Mouse (Mus musculus) ES-E14 (cell line): ENCODE results near the gene Lyst. TPM values are rescaled to one million over a fixed set of nuclear protein-coding genes. Genes with fewer than 3 reads are reported as not detected.

Experiments
- DNase-seq: peaks from one replicate; pipeline ENCODE4 v3.0.0-alpha.2; 2013; ENCODE audit warnings: low read depth, low spot score
- H3K27ac ChIP-seq: 2 replicates; pipeline ENCODE4 v1.5.1; 2012; ENCODE audit warnings: low read depth, mild to moderate bottlenecking, low read length, moderate library complexity, mixed read lengths; ENCODE audit not compliant: poor library complexity, insufficient read depth, severe bottlenecking
- H3K36me3 ChIP-seq: 2 replicates; pipeline ENCODE4 v1.6.1; 2012; ENCODE audit warnings: mild to moderate bottlenecking, low read length, moderate library complexity, mixed read lengths; ENCODE audit not compliant: control insufficient read depth, poor library complexity, insufficient read depth, severe bottlenecking
- H3K4me1 ChIP-seq, 2 experiments: fragments of 150-350 bp in 1 of 2; sonication (generic) in 1 of 2; 2 replicates each; pipeline ENCODE4 v1.6.1; 2012; ENCODE audit warnings: low read length in 2 of 2, mild to moderate bottlenecking in 1 of 2, mixed read lengths in 1 of 2; ENCODE audit not compliant: control insufficient read depth in 2 of 2, insufficient read depth in 2 of 2, poor library complexity in 1 of 2
- H3K4me3 ChIP-seq, 2 experiments: fragments of 150-350 bp in 1 of 2; sonication (generic) in 1 of 2; 2 replicates each; pipeline ENCODE4 v1.5.1; 2012; ENCODE audit warnings: low read length in 2 of 2, low read depth in 1 of 2, mild to moderate bottlenecking in 1 of 2, mixed read lengths in 1 of 2; ENCODE audit not compliant: insufficient read depth in 1 of 2, poor library complexity in 1 of 2, severe bottlenecking in 1 of 2
- H3K9ac ChIP-seq: 2 replicates; pipeline ENCODE4 v1.6.1; 2012; ENCODE audit warnings: low read depth, mild to moderate bottlenecking, low read length, mixed read lengths; ENCODE audit not compliant: poor library complexity, insufficient read depth, severe bottlenecking
- H3K9me3 ChIP-seq: fragments of 150-350 bp; sonication (generic); 2 replicates; pipeline ENCODE4 v1.6.1; 2012; ENCODE audit warnings: low read depth, mild to moderate bottlenecking, low read length; ENCODE audit not compliant: control insufficient read depth, insufficient read depth
- CHD2 ChIP-seq: IDR thresholded peaks from 2 replicates; pipeline ENCODE4 v1.6.1; 2014; ENCODE audit warnings: mild to moderate bottlenecking, low read depth, low read length, inconsistent platforms
- HCFC1 ChIP-seq: IDR thresholded peaks from 2 replicates; pipeline ENCODE4 v1.6.1; 2012; ENCODE audit warnings: low read length, inconsistent platforms, borderline replicate concordance; ENCODE audit not compliant: insufficient read depth
- MAFK ChIP-seq: IDR thresholded peaks from 2 replicates; pipeline ENCODE4 v1.6.1; 2014; ENCODE audit warnings: mild to moderate bottlenecking, low read depth, low read length, inconsistent platforms; ENCODE audit not compliant: insufficient read depth
- ZC3H11A ChIP-seq: IDR thresholded peaks from 2 replicates; pipeline ENCODE4 v1.6.1; 2012; ENCODE audit warnings: low read depth, mild to moderate bottlenecking, inconsistent platforms, low read length, borderline replicate concordance
- ZNF384 ChIP-seq: IDR thresholded peaks from 2 replicates; pipeline ENCODE4 v1.6.1; 2012; ENCODE audit warnings: low read depth, low read length, inconsistent platforms
- in situ Hi-C, 2 experiments: fragments of 600-800 bp; cut with MboI; formaldehyde crosslinking; loops; one replicate each; pipeline ENCODE4 v1.15.1; 2025; ENCODE audit warnings: low sequenced_read_pairs in 2 of 2, inconsistent platforms in 1 of 2; ENCODE audit not compliant: unreplicated experiment in 2 of 2
- total RNA-seq: library from RNA; depleted of rRNA; stranded (reverse); fragments of 300-350 nt; gene quantifications from 2 replicates; pipeline ENCODE4 v1.2.3, GENCODE M21; 2012

The Lyst gene
- total RNA-seq, 1 experiment = 11.7 TPM

DNA sequence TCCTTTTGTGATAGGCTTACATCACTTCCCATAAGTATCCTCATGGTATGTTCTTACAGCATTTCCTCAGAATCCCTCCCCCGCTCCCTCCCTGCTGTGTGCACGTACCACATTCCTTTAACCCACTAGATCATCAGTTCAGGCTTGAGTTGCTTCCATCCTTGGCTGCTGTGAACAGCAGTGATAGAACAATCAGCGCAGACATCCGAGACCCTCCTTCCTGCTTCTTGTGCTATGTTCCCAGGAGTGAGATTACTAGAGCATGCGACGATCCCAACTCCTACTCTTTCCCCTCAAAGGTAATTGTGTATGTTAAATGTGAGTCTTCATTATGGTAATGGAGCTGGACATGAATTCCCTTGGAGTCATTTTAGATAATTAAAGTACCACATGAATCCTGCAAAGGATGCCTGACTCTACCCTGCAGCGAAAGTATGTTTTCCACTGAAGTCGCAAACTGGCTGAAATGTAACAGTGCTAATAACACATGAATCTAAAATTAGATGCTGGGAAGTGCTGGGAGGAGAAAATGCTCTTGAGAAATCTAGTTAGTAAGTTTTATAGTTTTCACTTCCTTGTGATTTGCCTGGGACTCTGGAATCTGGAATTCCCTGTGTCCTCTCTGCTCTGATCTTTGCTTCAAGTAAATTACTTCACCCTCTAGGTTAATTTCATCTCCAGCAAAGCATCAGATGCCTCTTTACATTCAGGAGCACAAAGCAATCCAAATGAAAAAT is 13.6 kb upstream of the Lyst start:
- no peak for DNase-seq
- no peak overlapping the region for H3K4me3 ChIP-seq
- in situ Hi-C loops = no loop called here
- H3K9me3 ChIP-seq = no peaks in the 10 kb centered on the region
- no peaks in the 10 kb centered on the region for H3K36me3 ChIP-seq
- TF ChIP-seq ZNF384 = no peak
- TF ChIP-seq MAFK = no peak
- TF ChIP-seq CHD2 = no peak
- no peak for TF ChIP-seq HCFC1
- no peak for TF ChIP-seq ZC3H11A
- no peak overlapping the region for H3K9ac ChIP-seq
- H3K4me1 ChIP-seq = no peaks in the 10 kb centered on the region
- H3K27ac ChIP-seq = no peak overlapping the region

DNA sequence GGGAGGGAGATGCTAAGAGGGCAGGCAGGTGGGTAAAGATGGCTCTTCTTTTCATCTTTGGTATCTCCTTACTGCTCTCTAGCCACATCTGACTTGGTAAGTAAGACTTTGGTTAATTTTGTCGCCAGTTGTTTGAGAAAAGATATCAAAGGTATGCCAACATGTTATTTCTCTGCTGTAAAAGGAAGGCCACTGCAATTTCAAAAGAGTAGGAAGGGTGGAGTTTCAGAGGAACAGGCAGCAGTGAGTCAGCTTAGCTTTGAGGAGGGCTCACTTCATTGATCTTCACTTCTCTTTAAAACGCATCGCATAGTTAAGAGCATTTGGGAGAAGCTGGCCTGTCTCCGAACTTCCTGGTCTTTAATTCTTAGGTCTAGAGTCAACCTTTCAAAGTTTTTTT is 8.2 kb upstream of the Lyst start:
- Histone ChIP-seq H3K9ac (no peak overlapping the region), H3K9me3 (no peaks in the 10 kb centered on the region), H3K36me3 (no peaks in the 10 kb centered on the region), H3K27ac (no peak overlapping the region), H3K4me1 (no peaks in the 10 kb centered on the region), H3K4me3 (no peak overlapping the region)
- no peak for TF ChIP-seq ZNF384
- no peak for TF ChIP-seq ZC3H11A
- TF ChIP-seq MAFK = no peak
- no peak for TF ChIP-seq HCFC1
- in situ Hi-C loops = no loop called here
- DNase-seq = no peak

DNA sequence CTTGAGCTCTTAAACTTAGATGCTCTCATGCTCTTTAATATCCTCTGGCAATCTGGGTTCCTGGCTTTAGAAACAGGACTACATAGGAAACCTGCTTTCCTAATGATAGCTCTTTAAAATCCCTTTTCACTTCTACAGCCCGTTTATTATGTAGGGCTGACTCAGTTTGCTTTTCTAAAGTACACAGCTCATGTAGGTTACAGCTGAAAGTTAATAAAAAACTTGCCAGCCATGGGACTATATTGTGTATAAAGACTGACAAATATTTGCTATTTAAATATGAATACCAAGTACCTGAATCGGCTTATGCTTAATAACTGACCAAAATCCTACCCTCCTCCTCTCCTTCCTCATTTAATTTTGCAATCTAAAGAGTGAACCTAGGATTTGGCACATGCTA is 6.7 kb upstream of the Lyst start:
- no peak for DNase-seq
- no peak overlapping the region for H3K9ac ChIP-seq
- H3K36me3 ChIP-seq = no peaks in the 10 kb centered on the region
- in situ Hi-C loops = no loop called here
- no peaks in the 10 kb centered on the region for H3K4me1 ChIP-seq
- TF ChIP-seq ZC3H11A (no peak), ZNF384 (no peak), CHD2 (no peak), MAFK (no peak), HCFC1 (no peak)
- H3K4me3 ChIP-seq = no peak overlapping the region
- H3K9me3 ChIP-seq = no peaks in the 10 kb centered on the region
- H3K27ac ChIP-seq = no peak overlapping the region

DNA sequence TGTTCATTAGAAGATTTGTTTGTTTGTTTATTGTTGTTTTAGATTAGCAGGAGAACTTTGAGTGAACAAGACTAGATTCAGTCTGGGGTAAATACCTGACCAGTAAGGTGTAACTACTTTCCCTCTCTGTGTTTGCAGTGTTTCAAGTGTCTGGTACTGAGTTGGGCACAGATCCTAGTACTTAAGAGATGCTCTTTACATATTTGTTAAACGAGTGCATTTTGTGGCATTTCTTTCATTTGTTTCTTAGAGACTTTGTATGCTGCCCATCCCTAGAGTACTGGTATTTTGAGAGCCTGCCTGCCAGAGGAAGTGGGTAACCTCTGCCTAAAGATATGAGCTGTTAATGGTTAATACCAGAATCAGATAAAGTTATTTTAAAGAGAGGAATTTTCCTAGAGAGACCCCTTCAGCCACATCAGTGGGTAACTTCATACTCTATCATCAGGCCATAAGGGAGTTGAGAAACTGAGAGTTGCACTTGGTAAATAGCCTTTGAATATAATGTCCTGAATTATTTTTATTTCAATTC is 2.5 kb upstream of the Lyst start:
- Histone ChIP-seq H3K36me3 (no peaks in the 10 kb centered on the region), H3K27ac (no peak overlapping the region), H3K4me1 (no peaks in the 10 kb centered on the region), H3K4me3 (no peak overlapping the region), H3K9me3 (no peaks in the 10 kb centered on the region), H3K9ac (no peak overlapping the region; the same call in 1 of the 2 replicates)
- TF ChIP-seq HCFC1 = no peak
- in situ Hi-C loops = no loop called here
- no peak for DNase-seq

DNA sequence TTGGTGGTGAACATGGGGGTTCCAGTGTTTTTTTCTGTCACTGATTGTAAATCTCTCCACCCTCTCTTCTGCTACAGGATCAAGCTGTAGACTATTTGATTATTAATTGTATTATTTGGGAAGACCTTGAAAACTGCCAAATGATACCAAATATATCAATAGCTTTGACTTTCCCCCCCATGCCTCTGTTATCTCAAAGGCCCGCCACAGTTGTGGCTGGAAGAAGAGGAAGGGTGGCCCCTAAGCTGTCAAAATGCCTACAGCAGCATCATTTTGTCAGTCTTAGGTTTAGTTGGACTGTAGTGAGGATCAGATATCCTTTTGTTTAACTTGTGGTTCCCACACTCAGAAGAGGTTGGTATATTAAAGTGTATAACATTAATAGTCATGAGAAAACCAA is 1.7 kb upstream of the Lyst start:
- Histone ChIP-seq H3K4me1 (no peaks in the 10 kb centered on the region), H3K27ac (no peak overlapping the region), H3K9me3 (no peaks in the 10 kb centered on the region), H3K4me3 (no peak overlapping the region), H3K36me3 (no peaks in the 10 kb centered on the region), H3K9ac (no peak overlapping the region)
- TF ChIP-seq CHD2 (no peak), MAFK (no peak), ZNF384 (no peak), ZC3H11A (no peak), HCFC1 (no peak)
- in situ Hi-C loops = no loop called here
- no peak for DNase-seq
